Mouse (Mus musculus): ENCODE results near the gene Eps8. TPM values are rescaled to one million over a fixed set of nuclear protein-coding genes. Genes with fewer than 3 reads are reported as not detected.

The Eps8 gene
- polyA plus RNA-seq, 1 experiment, result 51.9 TPM

DNA sequence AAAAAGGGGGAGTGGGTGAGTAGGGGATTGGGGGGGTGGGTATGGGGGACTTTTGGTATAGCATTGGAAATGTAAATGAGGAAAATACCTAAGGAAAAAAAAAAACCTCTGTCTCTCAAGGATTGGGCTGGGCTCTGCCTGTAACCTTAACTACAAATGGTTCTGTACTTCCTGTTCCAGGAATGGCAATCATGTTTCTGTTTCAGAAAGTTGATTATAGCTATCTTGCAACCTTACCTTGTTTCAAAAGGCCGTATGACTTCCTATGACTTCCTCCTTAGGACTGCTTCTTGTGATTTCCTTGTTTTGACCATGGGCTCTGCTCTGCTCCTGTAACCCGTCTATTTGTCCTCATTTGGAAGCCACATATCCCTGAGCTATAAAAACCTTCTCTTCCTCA is 39.6 kb upstream of the Eps8 start:
- no peak overlapping the region for H3K4me3 ChIP-seq (ENCODE audit: insufficient read depth, low read depth, low read length)
- WGBS, result 69% methylated on average over 2 of the region's 2 CpGs
- no peaks in the 10 kb centered on the region for H3K36me3 ChIP-seq (ENCODE audit: control insufficient read depth, insufficient read depth, low read length)
- no peaks in the 10 kb centered on the region for H3K4me1 ChIP-seq (ENCODE audit: control insufficient read depth, insufficient read depth, low read length)
- TF ChIP-seq POLR2A (IDR thresholded peaks at IDR 0.05; ENCODE audit: low read depth, low read length) (no peak), CTCF (conservative IDR thresholded peaks at IDR 0.05; ENCODE audit: insufficient read depth, insufficient read length, low read depth, low read length) (no peak)
- no peak for DNase-seq
- no peak overlapping the region for H3K27ac ChIP-seq (ENCODE audit: insufficient read depth, low read depth, low read length)
- no peaks in the 10 kb centered on the region for H3K27me3 ChIP-seq (replicated peaks; ENCODE audit: control insufficient read depth, insufficient read depth, low read length)

DNA sequence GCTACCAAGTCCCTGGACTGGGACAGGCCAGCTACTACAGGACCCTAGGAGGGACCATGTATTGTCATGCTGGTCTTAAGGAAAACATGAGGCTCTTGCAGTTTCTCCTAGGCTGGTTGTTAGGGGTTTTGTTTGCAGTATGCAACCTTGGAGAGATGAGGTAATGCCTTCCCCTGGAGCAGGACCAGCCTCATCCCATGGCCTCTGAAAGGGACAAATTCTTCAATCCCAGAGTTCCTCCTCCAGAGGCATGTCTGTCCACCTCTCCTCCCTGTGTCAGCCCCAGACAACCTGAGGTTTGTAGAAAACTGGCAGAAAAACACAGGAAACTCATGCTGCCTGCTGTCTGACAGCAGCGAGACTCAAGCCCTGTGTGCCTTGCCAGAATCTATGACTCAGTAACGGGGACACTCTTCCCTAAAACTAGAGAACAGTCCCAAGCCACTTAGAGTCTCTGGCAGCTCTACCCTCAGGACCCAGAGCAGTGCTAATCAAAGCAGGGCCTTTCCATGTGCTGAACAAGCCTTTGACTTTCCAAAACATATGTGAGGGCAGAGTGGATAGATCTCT is 36.0 kb upstream of the Eps8 start:
- H3K36me3 ChIP-seq (ENCODE audit: control insufficient read depth, insufficient read depth, low read length), result no peaks in the 10 kb centered on the region
- H3K27ac ChIP-seq (ENCODE audit: insufficient read depth, low read depth, low read length), result no peak overlapping the region
- no peak overlapping the region for H3K4me3 ChIP-seq (ENCODE audit: insufficient read depth, low read depth, low read length)
- no peak for DNase-seq
- TF ChIP-seq POLR2A (IDR thresholded peaks at IDR 0.05; ENCODE audit: low read depth, low read length), result no peak
- no peak for TF ChIP-seq CTCF (conservative IDR thresholded peaks at IDR 0.05; ENCODE audit: insufficient read depth, insufficient read length, low read depth, low read length)
- no peaks in the 10 kb centered on the region for H3K27me3 ChIP-seq (replicated peaks; ENCODE audit: control insufficient read depth, insufficient read depth, low read length)
- 64% methylated on average over 2 of the region's 2 CpGs for WGBS
- H3K4me1 ChIP-seq (ENCODE audit: control insufficient read depth, insufficient read depth, low read length), result no peaks in the 10 kb centered on the region

DNA sequence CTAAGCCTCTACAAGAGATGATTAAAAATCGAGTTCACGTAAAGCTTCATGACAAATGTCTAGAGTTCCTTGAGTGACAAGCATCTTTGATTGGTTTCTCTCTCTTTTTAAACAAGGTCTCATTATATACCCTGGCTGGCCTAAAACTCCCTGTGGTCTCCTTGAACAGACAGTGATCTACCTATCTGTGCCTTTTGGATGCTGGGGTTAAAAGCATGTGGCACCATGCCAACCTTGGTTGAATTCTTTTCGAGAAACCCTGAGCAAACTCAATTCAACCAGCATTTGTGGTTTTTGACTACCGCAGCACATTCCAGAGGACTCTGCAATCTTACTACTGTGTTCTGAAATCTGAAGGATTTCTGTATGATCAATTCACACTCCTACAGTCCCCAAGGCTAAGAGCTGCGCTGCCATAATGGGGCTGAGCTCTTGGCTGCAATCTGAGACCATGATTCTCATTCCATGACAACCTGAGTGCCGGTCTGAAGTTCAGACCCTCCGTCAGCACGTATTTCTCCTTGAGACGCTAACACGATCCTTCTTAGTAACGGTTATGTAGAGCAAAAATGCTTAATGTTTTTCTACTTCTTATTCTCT is 33.9 kb upstream of the Eps8 start:
- TF ChIP-seq CTCF (conservative IDR thresholded peaks at IDR 0.05; ENCODE audit: insufficient read depth, insufficient read length, low read depth, low read length), result no peak
- TF ChIP-seq POLR2A (IDR thresholded peaks at IDR 0.05; ENCODE audit: low read depth, low read length), result no peak
- Histone ChIP-seq H3K27me3 (replicated peaks; ENCODE audit: control insufficient read depth, insufficient read depth, low read length) (no peaks in the 10 kb centered on the region), H3K4me1 (ENCODE audit: control insufficient read depth, insufficient read depth, low read length) (no peaks in the 10 kb centered on the region), H3K36me3 (ENCODE audit: control insufficient read depth, insufficient read depth, low read length) (no peaks in the 10 kb centered on the region), H3K27ac (ENCODE audit: insufficient read depth, low read depth, low read length) (no peak overlapping the region), H3K4me3 (ENCODE audit: insufficient read depth, low read depth, low read length) (no peak overlapping the region)
- 54% methylated on average over 11 of the region's 11 CpGs for WGBS
- DNase-seq, result peak; percentile 12

DNA sequence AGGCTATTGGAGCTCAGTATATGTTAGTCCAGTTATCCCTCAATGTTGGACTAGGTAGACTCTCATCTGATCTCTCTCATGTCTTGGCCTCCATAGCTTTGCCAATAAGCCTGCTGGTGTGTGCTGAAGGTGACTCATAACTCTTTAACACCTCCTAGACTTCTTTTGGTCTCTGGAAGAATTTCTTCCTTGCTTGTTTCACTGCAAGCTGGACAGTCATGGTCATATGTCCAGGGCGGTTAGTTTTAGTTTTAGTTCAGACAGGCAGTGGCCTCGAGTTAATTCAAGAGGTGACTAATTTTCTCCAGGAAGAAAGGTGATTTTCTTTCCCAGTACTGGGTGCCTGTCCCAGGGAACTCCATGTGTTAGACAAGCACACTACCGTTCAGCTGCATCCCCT is 33.4 kb upstream of the Eps8 start:
- 81% methylated on average over 3 of the region's 3 CpGs for WGBS
- Histone ChIP-seq H3K36me3 (ENCODE audit: control insufficient read depth, insufficient read depth, low read length) (no peaks in the 10 kb centered on the region), H3K4me1 (ENCODE audit: control insufficient read depth, insufficient read depth, low read length) (no peaks in the 10 kb centered on the region), H3K4me3 (ENCODE audit: insufficient read depth, low read depth, low read length) (no peak overlapping the region), H3K27ac (ENCODE audit: insufficient read depth, low read depth, low read length) (no peak overlapping the region), H3K27me3 (replicated peaks; ENCODE audit: control insufficient read depth, insufficient read depth, low read length) (no peaks in the 10 kb centered on the region)
- TF ChIP-seq POLR2A (IDR thresholded peaks at IDR 0.05; ENCODE audit: low read depth, low read length) (no peak), CTCF (conservative IDR thresholded peaks at IDR 0.05; ENCODE audit: insufficient read depth, insufficient read length, low read depth, low read length) (no peak)
- DNase-seq, result no peak

DNA sequence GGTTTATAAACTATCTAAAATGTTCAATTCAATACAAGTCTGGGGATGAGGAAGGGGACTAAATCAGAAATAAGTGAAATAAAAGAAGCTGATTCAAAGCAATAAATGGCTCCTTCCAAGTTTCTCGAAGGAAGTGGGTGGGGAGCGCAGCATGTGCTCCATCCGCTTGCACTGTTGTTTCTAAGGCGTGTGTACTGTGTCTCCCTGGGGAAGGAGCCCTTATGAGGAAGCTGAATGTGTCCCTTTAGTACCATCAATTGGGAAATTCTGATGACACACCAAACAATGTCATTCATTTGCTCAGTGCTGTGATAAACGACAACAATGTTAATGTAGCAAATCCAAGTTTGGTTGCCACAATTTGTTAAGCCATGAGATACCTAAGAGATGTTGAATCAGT is 33.0 kb upstream of the Eps8 start:
- no peak overlapping the region for H3K27ac ChIP-seq (ENCODE audit: insufficient read depth, low read depth, low read length)
- 92% methylated on average over 5 of the region's 5 CpGs for WGBS
- H3K4me1 ChIP-seq (ENCODE audit: control insufficient read depth, insufficient read depth, low read length), result no peaks in the 10 kb centered on the region
- no peaks in the 10 kb centered on the region for H3K36me3 ChIP-seq (ENCODE audit: control insufficient read depth, insufficient read depth, low read length)
- no peak for DNase-seq
- no peaks in the 10 kb centered on the region for H3K27me3 ChIP-seq (replicated peaks; ENCODE audit: control insufficient read depth, insufficient read depth, low read length)
- no peak overlapping the region for H3K4me3 ChIP-seq (ENCODE audit: insufficient read depth, low read depth, low read length)
- TF ChIP-seq POLR2A (IDR thresholded peaks at IDR 0.05; ENCODE audit: low read depth, low read length) (no peak), CTCF (conservative IDR thresholded peaks at IDR 0.05; ENCODE audit: insufficient read depth, insufficient read length, low read depth, low read length) (no peak)

DNA sequence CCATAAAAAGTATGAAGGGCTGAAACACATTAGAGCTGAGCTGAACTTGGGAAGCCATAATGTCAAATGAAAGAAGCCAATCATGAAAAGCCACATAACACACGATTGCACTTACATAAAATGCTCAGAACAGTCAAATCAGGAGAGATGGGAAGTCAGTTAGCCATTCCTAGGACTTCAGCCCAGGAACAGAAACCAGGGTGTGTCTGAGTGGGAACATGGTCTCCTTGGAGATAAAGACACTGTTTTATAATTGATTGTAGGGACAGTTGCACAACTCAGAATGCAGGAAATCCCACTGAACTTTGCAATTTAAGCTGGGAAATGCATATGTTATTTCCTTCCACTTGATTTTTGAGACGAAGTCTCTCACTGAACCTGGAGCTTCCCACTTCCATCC is 28.0 kb upstream of the Eps8 start:
- no peak for TF ChIP-seq CTCF (conservative IDR thresholded peaks at IDR 0.05; ENCODE audit: insufficient read depth, insufficient read length, low read depth, low read length)
- no peak for TF ChIP-seq POLR2A (IDR thresholded peaks at IDR 0.05; ENCODE audit: low read depth, low read length)
- Histone ChIP-seq H3K4me3 (ENCODE audit: insufficient read depth, low read depth, low read length) (no peak overlapping the region), H3K27ac (ENCODE audit: insufficient read depth, low read depth, low read length) (no peak overlapping the region), H3K4me1 (ENCODE audit: control insufficient read depth, insufficient read depth, low read length) (no peaks in the 10 kb centered on the region), H3K36me3 (ENCODE audit: control insufficient read depth, insufficient read depth, low read length) (no peaks in the 10 kb centered on the region), H3K27me3 (replicated peaks; ENCODE audit: control insufficient read depth, insufficient read depth, low read length) (no peaks in the 10 kb centered on the region)
- DNase-seq, result no peak
- 81% methylated on average over 2 of the region's 2 CpGs for WGBS

DNA sequence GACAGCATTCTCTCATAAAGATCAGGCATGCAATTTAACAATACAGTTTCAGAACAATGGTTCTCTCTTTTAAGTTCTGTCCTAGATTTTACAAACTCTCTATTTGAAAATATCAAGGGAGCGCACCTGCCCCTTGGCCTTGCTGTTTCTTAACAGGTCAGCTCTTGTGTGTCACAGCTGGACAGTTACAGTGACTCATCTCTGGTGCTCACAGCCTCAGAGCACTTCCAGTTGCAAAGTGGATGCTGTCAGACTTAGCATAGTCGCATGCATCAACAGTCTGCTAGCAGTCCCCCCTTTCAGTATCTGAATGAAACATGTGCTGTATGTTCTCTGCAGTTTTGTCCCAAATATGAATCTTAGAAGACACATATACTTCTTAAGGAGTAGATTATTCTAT is 26.3 kb upstream of the Eps8 start:
- no peak for DNase-seq
- no peak overlapping the region for H3K4me3 ChIP-seq (ENCODE audit: insufficient read depth, low read depth, low read length)
- TF ChIP-seq POLR2A (IDR thresholded peaks at IDR 0.05; ENCODE audit: low read depth, low read length), result no peak
- TF ChIP-seq CTCF (conservative IDR thresholded peaks at IDR 0.05; ENCODE audit: insufficient read depth, insufficient read length, low read depth, low read length), result no peak
- 88% methylated on average over 2 of the region's 2 CpGs for WGBS
- H3K36me3 ChIP-seq (ENCODE audit: control insufficient read depth, insufficient read depth, low read length), result no peaks in the 10 kb centered on the region
- no peaks in the 10 kb centered on the region for H3K27me3 ChIP-seq (replicated peaks; ENCODE audit: control insufficient read depth, insufficient read depth, low read length)
- no peaks in the 10 kb centered on the region for H3K4me1 ChIP-seq (ENCODE audit: control insufficient read depth, insufficient read depth, low read length)
- H3K27ac ChIP-seq (ENCODE audit: insufficient read depth, low read depth, low read length), result no peak overlapping the region
